Mouse (Mus musculus): ENCODE data around the gene Cfap77. TPM values are rescaled to one million over a fixed set of nuclear protein-coding genes. Genes with fewer than 3 reads are reported as not detected.

Gene Cfap77
- polyA plus RNA-seq, 2 experiments from 2014 or later, result 1.2 TPM

GRCm38 (mm10) chr2:28902291-28902690 is 152.6 kb downstream of the Cfap77 start:
- no peak for ATAC-seq

- ATAC-seq, result no peak
Observed at GRCm38 (mm10) chr2:28897340-28897899, 157.4 kb downstream of the Cfap77 start.

- no peak for ATAC-seq
Observed at GRCm38 (mm10) chr2:28895876-28896275, 159.0 kb downstream of the Cfap77 start.

GRCm38 (mm10) chr2:28893526-28893925 is 161.3 kb downstream of the Cfap77 start:
- ATAC-seq, result no peak

- no peak for ATAC-seq
Observed at GRCm38 (mm10) chr2:28892796-28893195, 162.1 kb downstream of the Cfap77 start.

GRCm38 (mm10) chr2:28884914-28885313 is 170.0 kb downstream of the Cfap77 start:
- no peak for ATAC-seq

- ATAC-seq, result no peak
Observed at GRCm38 (mm10) chr2:28882826-28883485, 171.9 kb downstream of the Cfap77 start.

GRCm38 (mm10) chr2:28882047-28882446 is 172.8 kb downstream of the Cfap77 start:
- no peak for ATAC-seq

GRCm38 (mm10) chr2:28881275-28881674 is 173.6 kb downstream of the Cfap77 start:
- ATAC-seq, result no peak

Other genes starting within 250 kb of the Cfap77 start
- gene Gtf3c4, start 214.7 kb downstream of the Cfap77 start, polyA plus RNA-seq (2017; shearing (Covaris generic)), result 1 to 10 TPM; 1.9 to 2.4 TPM
- 10 to 100 TPM; 11.1 to 11.4 TPM for gene Ddx31, start 214.7 kb downstream of the Cfap77 start, polyA plus RNA-seq (2017; shearing (Covaris generic))
- gene Barhl1, start 138.4 kb downstream of the Cfap77 start, polyA plus RNA-seq (2017; shearing (Covaris generic)), result not detected
- gene Ttf1, start 5.2 kb upstream of the Cfap77 start, polyA plus RNA-seq (2017; shearing (Covaris generic)), result 10 to 100 TPM; 15.4 to 18.3 TPM
- 10 to 100 TPM; 31.1 to 32.1 TPM for gene Setx, start 69.1 kb upstream of the Cfap77 start, polyA plus RNA-seq (2017; shearing (Covaris generic))
- gene Ntng2, start 197.9 kb upstream of the Cfap77 start, polyA plus RNA-seq (2017; shearing (Covaris generic)), result 1 to 10 TPM; 3.8 to 5.7 TPM

Data from activated CD4-positive, CD25-positive, alpha-beta regulatory T cell, adult 4 months (primary cell).